Mouse (Mus musculus) midbrain, embryonic 13.5 days (tissue): Measurements from ENCODE around the gene Lrrc49. TPM values are rescaled to one million over a fixed set of nuclear protein-coding genes. Genes with fewer than 3 reads are reported as not detected.

Experiments used
- ATAC-seq: fragments of 200-750 bp; cut with Nextera tagmentation; 2 replicates; pipeline ENCODE4 v1.8.0; 2017; ENCODE audit warnings: mild to moderate bottlenecking, moderate TSS enrichment, moderate library complexity
- H3K27ac ChIP-seq: fragments of 300-500 bp; sonication (generic); 2 replicates; pipeline ENCODE4 v1.5.1; 2015; ENCODE audit warnings: inconsistent platforms, mild to moderate bottlenecking, moderate library complexity
- H3K27me3 ChIP-seq: fragments of 300-500 bp; sonication (generic); 2 replicates; pipeline ENCODE4 v1.6.1; 2015; ENCODE audit warnings: mild to moderate bottlenecking, inconsistent platforms
- H3K36me3 ChIP-seq: fragments of 300-500 bp; sonication (generic); 2 replicates; pipeline ENCODE4 v1.6.1; 2015; ENCODE audit warnings: mild to moderate bottlenecking, inconsistent platforms
- H3K4me1 ChIP-seq: fragments of 300-500 bp; sonication (generic); replicated peaks from 2 replicates; pipeline ENCODE4 v1.6.1; 2015; ENCODE audit warnings: inconsistent platforms
- H3K4me2 ChIP-seq: fragments of 300-500 bp; sonication (generic); replicated peaks from 2 replicates; pipeline ENCODE4 v1.6.1; 2015; ENCODE audit warnings: moderate library complexity, mild to moderate bottlenecking, inconsistent platforms
- H3K4me3 ChIP-seq: fragments of 300-500 bp; sonication (generic); replicated peaks from 2 replicates; pipeline ENCODE4 v1.5.1; 2015; ENCODE audit warnings: mild to moderate bottlenecking, inconsistent platforms
- H3K9ac ChIP-seq: fragments of 300-500 bp; sonication (generic); replicated peaks from 2 replicates; pipeline ENCODE4 v1.6.1; 2015; ENCODE audit warnings: mild to moderate bottlenecking, inconsistent platforms
- H3K9me3 ChIP-seq: fragments of 300-500 bp; sonication (generic); 2 replicates; pipeline ENCODE4 v1.6.1; 2016; ENCODE audit warnings: mild to moderate bottlenecking, inconsistent platforms
- WGBS: fragments of 180-500 bp; shearing (Covaris S2); methylation state at CpG from one replicate; pipeline ENCODE4 v1.1.7; 2015; 5-methylcytosine and 5-hydroxymethylcytosine counted together
- polyA plus RNA-seq: library from polyadenylated mRNA; unstranded; fragments of >200 nt; fragmentation: Nextera tagmentation; extraction: Ambion mirVana; gene quantifications from 2 replicates; pipeline ENCODE4 v1.2.1, GENCODE M21; 2015

Gene Lrrc49
- polyA plus RNA-seq, 1 experiment from 2014 or later: 79.2 TPM

GRCm38 (mm10) chr9:60672568-60672967 is 15.4 kb downstream of the Lrrc49 start:
- no peak overlapping the region for H3K4me2 ChIP-seq
- 96% methylated on average over 6 of the region's 6 CpGs for WGBS
- H3K27ac ChIP-seq: no peak overlapping the region
- peaks cover 92% of the 10 kb centered on the region for H3K36me3 ChIP-seq
- no peak for ATAC-seq
- no peaks in the 10 kb centered on the region for H3K4me1 ChIP-seq
- no peaks in the 10 kb centered on the region for H3K9me3 ChIP-seq
- no peaks in the 10 kb centered on the region for H3K27me3 ChIP-seq
- H3K4me3 ChIP-seq: no peak overlapping the region
- no peak overlapping the region for H3K9ac ChIP-seq

GRCm38 (mm10) chr9:60668886-60669285 is 19.1 kb downstream of the Lrrc49 start:
- no peaks in the 10 kb centered on the region for H3K9me3 ChIP-seq
- no peak for ATAC-seq
- no peak overlapping the region for H3K4me2 ChIP-seq
- 72% methylated on average over 6 of the region's 6 CpGs for WGBS
- no peak overlapping the region for H3K27ac ChIP-seq
- H3K4me3 ChIP-seq: no peak overlapping the region
- H3K36me3 ChIP-seq: peaks cover 87% of the 10 kb centered on the region
- H3K4me1 ChIP-seq: no peaks in the 10 kb centered on the region
- H3K9ac ChIP-seq: no peak overlapping the region
- H3K27me3 ChIP-seq: no peaks in the 10 kb centered on the region

GRCm38 (mm10) chr9:60665535-60665934 is 22.4 kb downstream of the Lrrc49 start:
- Histone ChIP-seq H3K4me3 (no peak overlapping the region), H3K4me1 (peaks cover 4% of the 10 kb centered on the region; the same call in 1 of the 2 replicates), H3K9me3 (no peaks in the 10 kb centered on the region), H3K27me3 (no peaks in the 10 kb centered on the region), H3K27ac (no peak overlapping the region), H3K36me3 (peaks cover 67% of the 10 kb centered on the region), H3K4me2 (no peak overlapping the region), H3K9ac (no peak overlapping the region)
- ATAC-seq: no peak
- WGBS: 97% methylated on average over 3 of the region's 3 CpGs

- Histone ChIP-seq H3K27me3 (no peaks in the 10 kb centered on the region), H3K4me2 (no peak overlapping the region), H3K4me3 (no peak overlapping the region), H3K36me3 (peaks cover 61% of the 10 kb centered on the region), H3K27ac (no peak overlapping the region), H3K4me1 (peaks cover 4% of the 10 kb centered on the region; the same call in 1 of the 2 replicates), H3K9me3 (no peaks in the 10 kb centered on the region), H3K9ac (no peak overlapping the region)
- ATAC-seq: no peak
- WGBS: 87% methylated on average over 5 of the region's 5 CpGs
Measured at GRCm38 (mm10) chr9:60664866-60665265, 23.1 kb downstream of the Lrrc49 start.

GRCm38 (mm10) chr9:60664385-60664784 is 23.6 kb downstream of the Lrrc49 start:
- peaks cover 56% of the 10 kb centered on the region for H3K36me3 ChIP-seq
- 96% methylated on average over 12 of the region's 12 CpGs for WGBS

GRCm38 (mm10) chr9:60662936-60663335 is 25.0 kb downstream of the Lrrc49 start:
- Histone ChIP-seq H3K9ac (no peak overlapping the region), H3K36me3 (peaks cover 41% of the 10 kb centered on the region), H3K27ac (no peak overlapping the region), H3K4me1 (peaks cover 4% of the 10 kb centered on the region; the same call in 1 of the 2 replicates), H3K4me2 (no peak overlapping the region), H3K4me3 (no peak overlapping the region), H3K9me3 (no peaks in the 10 kb centered on the region), H3K27me3 (no peaks in the 10 kb centered on the region)
- 90% methylated on average over 2 of the region's 2 CpGs for WGBS
- ATAC-seq: no peak

More at GRCm38 (mm10) chr9:60664385-60664784, 23.6 kb downstream of the Lrrc49 start:
- H3K27ac ChIP-seq: no peak overlapping the region
- no peak for ATAC-seq
- H3K4me2 ChIP-seq: no peak overlapping the region
- no peaks in the 10 kb centered on the region for H3K9me3 ChIP-seq
- no peak overlapping the region for H3K4me3 ChIP-seq
- no peak overlapping the region for H3K9ac ChIP-seq
- peaks cover 4% of the 10 kb centered on the region; the same call in 1 of the 2 replicates for H3K4me1 ChIP-seq
- no peaks in the 10 kb centered on the region for H3K27me3 ChIP-seq

GRCm38 (mm10) chr9:60653582-60653981 is 34.4 kb downstream of the Lrrc49 start:
- peaks cover 24% of the 10 kb centered on the region for H3K4me1 ChIP-seq
- no peak overlapping the region for H3K4me2 ChIP-seq
- no peak overlapping the region for H3K27ac ChIP-seq
- H3K27me3 ChIP-seq: no peaks in the 10 kb centered on the region
- H3K9ac ChIP-seq: no peak overlapping the region
- no peak overlapping the region for H3K4me3 ChIP-seq
- no peaks in the 10 kb centered on the region for H3K9me3 ChIP-seq
- 0 out of 2 replicates have a peak, but pooled peaks cover 4% of the 10 kb centered on the region for H3K36me3 ChIP-seq
- no peak for ATAC-seq

- no peak overlapping the region for H3K4me2 ChIP-seq
- no peak overlapping the region for H3K9ac ChIP-seq
- no peaks in the 10 kb centered on the region for H3K9me3 ChIP-seq
- no peak for ATAC-seq
- no peak overlapping the region for H3K4me3 ChIP-seq
- WGBS: 78% methylated on average over 1 of the region's 1 CpGs
- 0 out of 2 replicates have a peak, but pooled peaks cover 6% of the 10 kb centered on the region for H3K36me3 ChIP-seq
- no peaks in the 10 kb centered on the region for H3K27me3 ChIP-seq
- H3K27ac ChIP-seq: no peak overlapping the region
- H3K4me1 ChIP-seq: peaks cover 28% of the 10 kb centered on the region
Measured at GRCm38 (mm10) chr9:60653137-60653536, 34.8 kb downstream of the Lrrc49 start.

GRCm38 (mm10) chr9:60650277-60650676 is 37.7 kb downstream of the Lrrc49 start:
- WGBS: 83% methylated on average over 6 of the region's 6 CpGs
- Histone ChIP-seq H3K4me3 (no peak overlapping the region), H3K4me1 (peaks cover 32% of the 10 kb centered on the region), H3K27ac (no peak overlapping the region), H3K27me3 (no peaks in the 10 kb centered on the region), H3K36me3 (0 out of 2 replicates have a peak, but pooled peaks cover 13% of the 10 kb centered on the region), H3K4me2 (no peak overlapping the region), H3K9me3 (no peaks in the 10 kb centered on the region), H3K9ac (peak overlapping the region; percentile 49; the same call in 1 of the 2 replicates)
- peak; percentile 55; the same call in 1 of the 2 replicates for ATAC-seq

GRCm38 (mm10) chr9:60648981-60649975 is 38.7 kb downstream of the Lrrc49 start:
- peak overlapping the region; percentile 12 for H3K4me3 ChIP-seq
- WGBS: 18% methylated on average over 18 of the region's 18 CpGs
- H3K36me3 ChIP-seq: peaks cover 18% of the 10 kb centered on the region
- no peaks in the 10 kb centered on the region for H3K9me3 ChIP-seq
- H3K27ac ChIP-seq: peak overlapping the region; percentile 81
- peak overlapping the region; percentile 34 for H3K4me2 ChIP-seq
- no peaks in the 10 kb centered on the region for H3K27me3 ChIP-seq
- H3K9ac ChIP-seq: peak overlapping the region; percentile 44
- ATAC-seq: peak; percentile 80
- H3K4me1 ChIP-seq: peaks cover 32% of the 10 kb centered on the region

- WGBS: 83% methylated on average over 2 of the region's 2 CpGs
Measured at GRCm38 (mm10) chr9:60633601-60634000, 54.4 kb downstream of the Lrrc49 start.

GRCm38 (mm10) chr9:60626311-60626791 is 61.6 kb downstream of the Lrrc49 start:
- Histone ChIP-seq H3K4me1 (peaks cover 22% of the 10 kb centered on the region), H3K4me2 (no peak overlapping the region), H3K36me3 (peaks cover 3% of the 10 kb centered on the region; the same call in 1 of the 2 replicates), H3K27me3 (no peaks in the 10 kb centered on the region), H3K9ac (no peak overlapping the region), H3K9me3 (no peaks in the 10 kb centered on the region), H3K4me3 (no peak overlapping the region), H3K27ac (peak overlapping the region; percentile 44; the same call in 1 of the 2 replicates)
- peak; percentile 43 for ATAC-seq
- WGBS: 69% methylated on average over 7 of the region's 7 CpGs

More at GRCm38 (mm10) chr9:60633601-60634000, 54.4 kb downstream of the Lrrc49 start:
- H3K27ac ChIP-seq: no peak overlapping the region
- no peak overlapping the region for H3K9ac ChIP-seq
- no peak for ATAC-seq
- H3K27me3 ChIP-seq: no peaks in the 10 kb centered on the region
- H3K36me3 ChIP-seq: 0 out of 2 replicates have a peak, but pooled peaks cover 2% of the 10 kb centered on the region
- H3K9me3 ChIP-seq: no peaks in the 10 kb centered on the region
- no peak overlapping the region for H3K4me3 ChIP-seq
- H3K4me1 ChIP-seq: peaks cover 3% of the 10 kb centered on the region; the same call in 1 of the 2 replicates
- no peak overlapping the region for H3K4me2 ChIP-seq
